Mouse (Mus musculus) megakaryocyte progenitor cell, adult 5-6 weeks (primary cell): ENCODE results near the gene En1. TPM values are rescaled to one million over a fixed set of nuclear protein-coding genes. Genes with fewer than 3 reads are reported as not detected.
A peak's percentile ranks its signal among the peaks of the same experiment; 100 is the strongest.

ENCODE experiments used
- ATAC-seq: replicated peaks from 2 replicates; pipeline ENCODE4 v1.8.0; 2016; ENCODE audit warnings: mild to moderate bottlenecking, moderate TSS enrichment, inconsistent platforms; ENCODE audit not compliant: poor library complexity
- total RNA-seq, 2 experiments: library from RNA; stranded (forward) in 1 of 2; stranded (reverse) in 1 of 2; fragments of 157-497, 149-512 nt in 1 of 2; fragments of 200-1000 nt in 1 of 2; gene quantifications; 2 replicates each; pipeline versions ENCODE4 v1.2.3 to v1.2.4; 2015 to 2017

Gene En1
- total RNA-seq (2015) (not detected in 2 replicates), total RNA-seq (2017) (not detected in 2 replicates)

- no peak for ATAC-seq
Measured at GRCm38 (mm10) chr1:120602031-120602730, at the start of gene En1. En1 (plus strand) TSS chr1:120602418.

GRCm38 (mm10) chr1:120556926-120557846 is 45.0 kb upstream of the En1 start:
- ATAC-seq: no peak

- ATAC-seq: no peak
Measured at GRCm38 (mm10) chr1:120558341-120559285, 43.6 kb upstream of the En1 start.

- ATAC-seq: no peak
Measured at GRCm38 (mm10) chr1:120559911-120560310, 42.3 kb upstream of the En1 start.

- no peak for ATAC-seq
Measured at GRCm38 (mm10) chr1:120581306-120581705, 20.9 kb upstream of the En1 start.

GRCm38 (mm10) chr1:120585481-120585880 is 16.7 kb upstream of the En1 start:
- ATAC-seq: no peak

- peak; percentile 83 for ATAC-seq
Measured at GRCm38 (mm10) chr1:120586500-120587110, 15.6 kb upstream of the En1 start.

- no peak for ATAC-seq
Measured at GRCm38 (mm10) chr1:120587431-120587830, 14.8 kb upstream of the En1 start.

GRCm38 (mm10) chr1:120587960-120588359 is 14.3 kb upstream of the En1 start:
- ATAC-seq: no peak

GRCm38 (mm10) chr1:120588362-120589027 is 13.7 kb upstream of the En1 start:
- no peak for ATAC-seq

- ATAC-seq: no peak
Measured at GRCm38 (mm10) chr1:120593236-120593919, 8.8 kb upstream of the En1 start.

- ATAC-seq: peak; percentile 41; the same call in 1 of the 2 replicates
Measured at GRCm38 (mm10) chr1:120594603-120595002, 7.6 kb upstream of the En1 start.

GRCm38 (mm10) chr1:120595471-120596240 is 6.6 kb upstream of the En1 start:
- ATAC-seq: no peak

GRCm38 (mm10) chr1:120596319-120596718 is 5.9 kb upstream of the En1 start:
- no peak for ATAC-seq

- ATAC-seq: no peak
Measured at GRCm38 (mm10) chr1:120596784-120597183, 5.4 kb upstream of the En1 start.

- no peak for ATAC-seq
Measured at GRCm38 (mm10) chr1:120597271-120597670, 4.9 kb upstream of the En1 start.

- ATAC-seq: no peak
Measured at GRCm38 (mm10) chr1:120598196-120598940, 3.9 kb upstream of the En1 start.
